Mouse (Mus musculus): ENCODE data around the gene Tomm34.

- TF ChIP-seq CTCF (conservative IDR thresholded peaks at IDR 0.05; ENCODE audit: low read length) (no peak), POU5F1 (IDR thresholded peaks at IDR 0.05; ENCODE audit: borderline replicate concordance, low read length) (no peak), NANOG (IDR thresholded peaks at IDR 0.05; ENCODE audit: borderline replicate concordance, low read length) (no peak)
Measured at GRCm38 (mm10) chr2:164082175-164082574, 11.2 kb upstream of the Tomm34 start.

All from E14TG2a.4 (cell line).